Mouse (Mus musculus) neural tube, embryonic 12.5 days (tissue): ENCODE results near the gene Zbtb24. TPM values are rescaled to one million over a fixed set of nuclear protein-coding genes. Genes with fewer than 3 reads are reported as not detected.

Experiments
- ATAC-seq: fragments of 200-750 bp; cut with Nextera tagmentation; 2 replicates; pipeline ENCODE4 v1.8.0; 2017; ENCODE audit warnings: low read depth, mild to moderate bottlenecking, moderate TSS enrichment, moderate library complexity; ENCODE audit not compliant: low FRiP score
- H3K27ac ChIP-seq: fragments of 300-500 bp; sonication (generic); 2 replicates; pipeline ENCODE4 v1.5.1; 2016
- H3K27me3 ChIP-seq: fragments of 300-500 bp; sonication (generic); replicated peaks from 2 replicates; pipeline ENCODE4 v1.6.1; 2016; ENCODE audit warnings: mild to moderate bottlenecking
- H3K36me3 ChIP-seq: fragments of 300-500 bp; sonication (generic); 2 replicates; pipeline ENCODE4 v1.6.1; 2016; ENCODE audit warnings: mild to moderate bottlenecking
- H3K4me1 ChIP-seq: fragments of 300-500 bp; sonication (generic); 2 replicates; pipeline ENCODE4 v1.6.1; 2016
- H3K4me2 ChIP-seq: fragments of 300-500 bp; sonication (generic); replicated peaks from 2 replicates; pipeline ENCODE4 v1.6.1; 2016; ENCODE audit warnings: mild to moderate bottlenecking
- H3K4me3 ChIP-seq: fragments of 300-500 bp; sonication (generic); 2 replicates; pipeline ENCODE4 v1.5.1; 2016
- H3K9ac ChIP-seq: fragments of 300-500 bp; sonication (generic); 2 replicates; pipeline ENCODE4 v1.6.1; 2016; ENCODE audit warnings: mild to moderate bottlenecking
- H3K9me3 ChIP-seq: fragments of 300-500 bp; sonication (generic); 2 replicates; pipeline ENCODE4 v1.6.1; 2016; ENCODE audit warnings: mild to moderate bottlenecking
- WGBS: fragments of 180-500 bp; shearing (Covaris S2); methylation state at CpG from one replicate; pipeline ENCODE4 v1.1.7; 2016; 5-methylcytosine and 5-hydroxymethylcytosine counted together
- polyA plus RNA-seq: library from polyadenylated mRNA; unstranded; fragments of >200 nt; fragmentation: Nextera tagmentation; extraction: Ambion mirVana; gene quantifications from 2 replicates; pipeline ENCODE4 v1.2.1, GENCODE M21; 2016

Zbtb24 gene
- polyA plus RNA-seq, 1 experiment from 2014 or later, result 22.4 TPM

GRCm38 (mm10) chr10:41472534-41472933 is 22.4 kb downstream of the Zbtb24 start:
- no peak for ATAC-seq
- Histone ChIP-seq H3K9ac (no peak overlapping the region), H3K4me3 (no peak overlapping the region), H3K36me3 (peaks cover 8% of the 10 kb centered on the region), H3K27me3 (no peaks in the 10 kb centered on the region), H3K4me2 (no peak overlapping the region), H3K9me3 (no peaks in the 10 kb centered on the region), H3K4me1 (peaks cover 13% of the 10 kb centered on the region), H3K27ac (no peak overlapping the region)

- H3K27me3 ChIP-seq, result no peaks in the 10 kb centered on the region
- 72% methylated on average over 5 of the region's 5 CpGs for WGBS
- H3K9me3 ChIP-seq, result no peaks in the 10 kb centered on the region
- H3K4me1 ChIP-seq, result peaks cover 18% of the 10 kb centered on the region
- H3K4me3 ChIP-seq, result no peak overlapping the region
- H3K27ac ChIP-seq, result no peak overlapping the region
- H3K9ac ChIP-seq, result no peak overlapping the region
- H3K4me2 ChIP-seq, result no peak overlapping the region
- no peak for ATAC-seq
- peaks cover 7% of the 10 kb centered on the region for H3K36me3 ChIP-seq
Measured at GRCm38 (mm10) chr10:41472962-41473481, 22.8 kb downstream of the Zbtb24 start.

GRCm38 (mm10) chr10:41473782-41474468 is 23.7 kb downstream of the Zbtb24 start:
- no peak for ATAC-seq
- WGBS, result 85% methylated on average over 6 of the region's 6 CpGs

GRCm38 (mm10) chr10:41474981-41475391 is 24.8 kb downstream of the Zbtb24 start:
- WGBS, result 74% methylated on average over 1 of the region's 1 CpGs
- Histone ChIP-seq H3K27me3 (no peaks in the 10 kb centered on the region), H3K36me3 (no peaks in the 10 kb centered on the region), H3K9me3 (no peaks in the 10 kb centered on the region), H3K4me3 (no peak overlapping the region), H3K27ac (no peak overlapping the region), H3K9ac (no peak overlapping the region), H3K4me2 (no peak overlapping the region), H3K4me1 (peaks cover 20% of the 10 kb centered on the region)
- ATAC-seq, result no peak

More at GRCm38 (mm10) chr10:41473782-41474468, 23.7 kb downstream of the Zbtb24 start:
- Histone ChIP-seq H3K4me1 (peaks cover 20% of the 10 kb centered on the region), H3K27me3 (no peaks in the 10 kb centered on the region), H3K4me3 (no peak overlapping the region), H3K27ac (no peak overlapping the region), H3K36me3 (no peaks in the 10 kb centered on the region), H3K9ac (no peak overlapping the region), H3K9me3 (no peaks in the 10 kb centered on the region), H3K4me2 (no peak overlapping the region)

GRCm38 (mm10) chr10:41476171-41477017 is 26.2 kb downstream of the Zbtb24 start, which contains the start of gene Mical1:
Gene Mical1, plus strand, starts transcription at chr10:41476314.
- ATAC-seq, result peak; percentile 68
- H3K36me3 ChIP-seq, result no peaks in the 10 kb centered on the region; the same call in 1 of the 2 replicates

GRCm38 (mm10) chr10:41477018-41477277 is 26.8 kb downstream of the Zbtb24 start:
- H3K4me3 ChIP-seq, result peak overlapping the region; percentile 62
- peak overlapping the region; percentile 75 for H3K9ac ChIP-seq
- WGBS, result 0% methylated on average over 9 of the region's 9 CpGs
- ATAC-seq, result peak; percentile 52
- H3K4me2 ChIP-seq, result peak overlapping the region; percentile 88
- peaks cover 20% of the 10 kb centered on the region for H3K4me1 ChIP-seq
- no peaks in the 10 kb centered on the region for H3K9me3 ChIP-seq
- H3K27me3 ChIP-seq, result no peaks in the 10 kb centered on the region
- peaks cover 3% of the 10 kb centered on the region for H3K36me3 ChIP-seq
- H3K27ac ChIP-seq, result peak overlapping the region; percentile 59; the same call in 1 of the 2 replicates

More at GRCm38 (mm10) chr10:41476171-41477017, 26.2 kb downstream of the Zbtb24 start, which contains the start of gene Mical1:
- H3K27ac ChIP-seq, result peak within 1 kb of the TSS; percentile 59; the same call in 1 of the 2 replicates
- H3K9ac ChIP-seq, result peak within 1 kb of the TSS; percentile 75
- H3K27me3 ChIP-seq, result no peaks in the 10 kb centered on the region
- H3K4me2 ChIP-seq, result peak within 1 kb of the TSS; percentile 88
- peaks cover 20% of the 10 kb centered on the region for H3K4me1 ChIP-seq
- WGBS, result under 1% methylated on average over 35 of the region's 35 CpGs
- H3K9me3 ChIP-seq, result no peaks in the 10 kb centered on the region
- H3K4me3 ChIP-seq, result peak within 1 kb of the TSS; percentile 62

- peak; percentile 72 for ATAC-seq
- Histone ChIP-seq H3K9me3 (no peaks in the 10 kb centered on the region), H3K9ac (peak overlapping the region; percentile 75), H3K4me1 (peaks cover 20% of the 10 kb centered on the region), H3K4me2 (peak overlapping the region; percentile 88), H3K27ac (0 out of 2 replicates have a peak overlapping the region, but pooled peaks have one; percentile 59), H3K27me3 (no peaks in the 10 kb centered on the region), H3K4me3 (peak overlapping the region; percentile 62), H3K36me3 (peaks cover 9% of the 10 kb centered on the region)
- under 1% methylated on average over 20 of the region's 20 CpGs for WGBS
Measured at GRCm38 (mm10) chr10:41477278-41478181, 27.3 kb downstream of the Zbtb24 start.

- Histone ChIP-seq H3K4me2 (no peak overlapping the region), H3K4me3 (no peak overlapping the region), H3K9ac (no peak overlapping the region), H3K27ac (no peak overlapping the region), H3K4me1 (peaks cover 20% of the 10 kb centered on the region), H3K9me3 (no peaks in the 10 kb centered on the region), H3K36me3 (peaks cover 33% of the 10 kb centered on the region), H3K27me3 (no peaks in the 10 kb centered on the region)
- WGBS, result 89% methylated on average over 3 of the region's 3 CpGs
- ATAC-seq, result no peak
Measured at GRCm38 (mm10) chr10:41479961-41480360, 29.8 kb downstream of the Zbtb24 start.

- H3K4me3 ChIP-seq, result no peak overlapping the region
- H3K27ac ChIP-seq, result no peak overlapping the region
- H3K4me2 ChIP-seq, result no peak overlapping the region
- H3K27me3 ChIP-seq, result no peaks in the 10 kb centered on the region
- H3K36me3 ChIP-seq, result peaks cover 46% of the 10 kb centered on the region
- WGBS, result 71% methylated on average over 33 of the region's 33 CpGs
- H3K9ac ChIP-seq, result no peak overlapping the region
- no peaks in the 10 kb centered on the region for H3K9me3 ChIP-seq
- H3K4me1 ChIP-seq, result peaks cover 15% of the 10 kb centered on the region; the same call in 1 of the 2 replicates
- ATAC-seq, result no peak
Measured at GRCm38 (mm10) chr10:41480938-41481880, 31.0 kb downstream of the Zbtb24 start.

- no peak overlapping the region for H3K4me3 ChIP-seq
- H3K4me1 ChIP-seq, result peaks cover 11% of the 10 kb centered on the region; the same call in 1 of the 2 replicates
- no peak overlapping the region for H3K27ac ChIP-seq
- 84% methylated on average over 7 of the region's 7 CpGs for WGBS
- H3K36me3 ChIP-seq, result peaks cover 58% of the 10 kb centered on the region
- no peak overlapping the region for H3K9ac ChIP-seq
- H3K27me3 ChIP-seq, result no peaks in the 10 kb centered on the region
- no peak overlapping the region for H3K4me2 ChIP-seq
- ATAC-seq, result no peak
- no peaks in the 10 kb centered on the region for H3K9me3 ChIP-seq
Measured at GRCm38 (mm10) chr10:41482446-41482845, 32.3 kb downstream of the Zbtb24 start.

- peaks cover 71% of the 10 kb centered on the region for H3K36me3 ChIP-seq
- no peak overlapping the region for H3K4me2 ChIP-seq
- ATAC-seq, result no peak
- no peaks in the 10 kb centered on the region for H3K9me3 ChIP-seq
- H3K4me3 ChIP-seq, result no peak overlapping the region
- no peaks in the 10 kb centered on the region for H3K27me3 ChIP-seq
- no peak overlapping the region for H3K9ac ChIP-seq
- peaks cover 26% of the 10 kb centered on the region for H3K4me1 ChIP-seq
- H3K27ac ChIP-seq, result no peak overlapping the region
- 92% methylated on average over 16 of the region's 16 CpGs for WGBS
Measured at GRCm38 (mm10) chr10:41485778-41486177, 35.6 kb downstream of the Zbtb24 start.
